Mouse (Mus musculus) CH12.LX (cell line): ENCODE measurements around the gene R3hcc1l. TPM values are rescaled to one million over a fixed set of nuclear protein-coding genes. Genes with fewer than 3 reads are reported as not detected.

Experiments
- DNase-seq: peaks from one replicate; pipeline ENCODE4 v3.0.0-alpha.2; 2013; ENCODE audit errors: extremely low read depth
- H3K27ac ChIP-seq: 2 replicates; pipeline ENCODE4 v1.5.1; 2012; ENCODE audit warnings: low read depth, mild to moderate bottlenecking, control low read depth, moderate library complexity; ENCODE audit not compliant: insufficient read depth
- H3K27me3 ChIP-seq: replicated peaks from 2 replicates; pipeline ENCODE3; 2012; ENCODE audit warnings: inconsistent platforms
- H3K36me3 ChIP-seq, 2 experiments: replicated peaks in 1 of 2; 2 replicates each; pipeline versions ENCODE3 to v1.6.1; 2012; ENCODE audit warnings: inconsistent platforms in 1 of 2, low read length in 1 of 2, mild to moderate bottlenecking in 1 of 2, mixed read lengths in 1 of 2, moderate library complexity in 1 of 2; ENCODE audit not compliant: control insufficient read depth in 1 of 2, insufficient read depth in 1 of 2
- H3K4me1 ChIP-seq, 2 experiments: 2 replicates each; pipeline ENCODE4 v1.6.1; 2012; ENCODE audit warnings: inconsistent platforms in 1 of 2, moderate library complexity in 1 of 2; ENCODE audit not compliant: insufficient read depth in 2 of 2, control insufficient read depth in 1 of 2
- H3K4me2 ChIP-seq: 2 replicates; pipeline ENCODE4 v1.6.1; 2012; ENCODE audit warnings: low read depth, mild to moderate bottlenecking, control low read depth; ENCODE audit not compliant: poor library complexity, insufficient read depth, severe bottlenecking
- H3K4me3 ChIP-seq, 3 experiments: fragments of 150-350 bp in 1 of 3; sonication (generic) in 1 of 3; replicated peaks in 1 of 3; 2 replicates each; pipeline versions ENCODE3 to v1.5.1; 2011 to 2012; ENCODE audit warnings: low read depth in 2 of 3, low read length in 2 of 3, mild to moderate bottlenecking in 2 of 3, moderate library complexity in 2 of 3, control low read depth in 1 of 3, improper control_type of control experiment in 1 of 3, inconsistent platforms in 1 of 3, mixed read lengths in 1 of 3; ENCODE audit not compliant: poor library complexity in 1 of 3
- H3K79me2 ChIP-seq: replicated peaks from 2 replicates; pipeline ENCODE4 v1.6.1; 2012; ENCODE audit warnings: mild to moderate bottlenecking, moderate library complexity; ENCODE audit not compliant: control insufficient read depth, poor library complexity, insufficient read depth, severe bottlenecking; ENCODE audit errors: extremely low read depth
- H3K9ac ChIP-seq: 2 replicates; pipeline ENCODE4 v1.6.1; 2012; ENCODE audit warnings: low read depth, mild to moderate bottlenecking, control low read depth, moderate library complexity; ENCODE audit not compliant: insufficient read depth
- H3K9me3 ChIP-seq: replicated peaks from 2 replicates; pipeline ENCODE3; 2012; ENCODE audit warnings: low read length, inconsistent platforms, mixed read lengths
- CHD2 ChIP-seq: IDR thresholded peaks from 2 replicates; pipeline ENCODE4 v1.6.1; 2011; ENCODE audit warnings: low read length, improper control_type of control experiment
- ELF1 ChIP-seq: IDR thresholded peaks from 2 replicates; pipeline ENCODE4 v1.6.1; 2014; ENCODE audit warnings: low read depth, mild to moderate bottlenecking, inconsistent platforms, low read length, improper control_type of control experiment
- EP300 ChIP-seq: IDR thresholded peaks from 2 replicates; pipeline ENCODE4 v1.6.1; 2011; ENCODE audit warnings: low read length, improper control_type of control experiment
- ETS1 ChIP-seq: conservative IDR thresholded peaks from 2 replicates; pipeline ENCODE4 v1.6.1; 2012; ENCODE audit warnings: low read depth, mild to moderate bottlenecking, inconsistent platforms, low read length, improper control_type of control experiment, moderate library complexity
- HCFC1 ChIP-seq: IDR thresholded peaks from 2 replicates; pipeline ENCODE4 v1.6.1; 2012; ENCODE audit warnings: low read depth, mild to moderate bottlenecking, inconsistent platforms, low read length, improper control_type of control experiment
- MAFK ChIP-seq: IDR thresholded peaks from 2 replicates; pipeline ENCODE4 v1.6.1; 2011; ENCODE audit warnings: low read length, improper control_type of control experiment; ENCODE audit not compliant: insufficient replicate concordance
- MEF2A ChIP-seq: IDR thresholded peaks from 2 replicates; pipeline ENCODE4 v1.6.1; 2014; ENCODE audit warnings: low read depth, mild to moderate bottlenecking, inconsistent platforms, low read length, improper control_type of control experiment, borderline replicate concordance
- MXI1 ChIP-seq: IDR thresholded peaks from 2 replicates; pipeline ENCODE4 v1.6.1; 2011; ENCODE audit warnings: mild to moderate bottlenecking, low read depth, low read length, improper control_type of control experiment
- NELFE ChIP-seq: IDR thresholded peaks from 2 replicates; pipeline ENCODE4 v1.6.1; 2011; ENCODE audit warnings: low read depth, low read length, improper control_type of control experiment
- PAX5 ChIP-seq: IDR thresholded peaks from 2 replicates; pipeline ENCODE4 v1.6.1; 2012; ENCODE audit warnings: low read length, inconsistent platforms, mixed read lengths
- POLR2A ChIP-seq: IDR thresholded peaks from 2 replicates; pipeline ENCODE4 v1.6.1; 2011; ENCODE audit warnings: low read depth, mild to moderate bottlenecking, improper control_type of control experiment, low read length
- RAD21 ChIP-seq: IDR thresholded peaks from 2 replicates; pipeline ENCODE4 v1.6.1; 2011; ENCODE audit warnings: low read depth, mild to moderate bottlenecking, low read length, improper control_type of control experiment, moderate library complexity
- SIN3A ChIP-seq: IDR thresholded peaks from 2 replicates; pipeline ENCODE4 v1.6.1; 2012; ENCODE audit warnings: low read length, improper control_type of control experiment, inconsistent platforms
- SMC3 ChIP-seq: IDR thresholded peaks from 2 replicates; pipeline ENCODE4 v1.6.1; 2011; ENCODE audit warnings: low read depth, low read length, improper control_type of control experiment
- UBTF ChIP-seq: IDR thresholded peaks from 2 replicates; pipeline ENCODE4 v1.6.1; 2012; ENCODE audit warnings: low read depth, mild to moderate bottlenecking, inconsistent platforms, low read length, improper control_type of control experiment, moderate library complexity
- USF1 ChIP-seq: IDR thresholded peaks from 2 replicates; pipeline ENCODE4 v1.6.1; 2014; ENCODE audit warnings: low read depth, mild to moderate bottlenecking, inconsistent platforms, low read length, improper control_type of control experiment
- USF2 ChIP-seq: conservative IDR thresholded peaks from 2 replicates; pipeline ENCODE4 v1.6.1; 2011; ENCODE audit warnings: low read depth, low read length, improper control_type of control experiment
- ZC3H11A ChIP-seq: IDR thresholded peaks from 2 replicates; pipeline ENCODE4 v1.6.1; 2012; ENCODE audit warnings: low read depth, mild to moderate bottlenecking, inconsistent platforms, low read length, improper control_type of control experiment
- ZMIZ1 ChIP-seq: IDR thresholded peaks from 2 replicates; pipeline ENCODE4 v1.6.1; 2012; ENCODE audit warnings: low read depth, mild to moderate bottlenecking, inconsistent platforms, low read length, improper control_type of control experiment
- ZNF384 ChIP-seq: IDR thresholded peaks from 2 replicates; pipeline ENCODE4 v1.6.1; 2012; ENCODE audit warnings: low read depth, low read length, improper control_type of control experiment, inconsistent platforms
- dilution Hi-C: fragments of 300-500 bp; cut with MboI; formaldehyde crosslinking; loops from 2 replicates; pipeline ENCODE4 v1.14.3; 2020; ENCODE audit warnings: low sequenced_read_pairs; ENCODE audit not compliant: extremely low pct_unique_long_range_greater_than_20kb, extremely low pct_ligation_motif_present
- in situ Hi-C: fragments of 300-500 bp; cut with MboI; formaldehyde crosslinking; loops from 3 replicates; pipeline ENCODE4 v1.14.3; 2019; ENCODE audit warnings: low sequenced_read_pairs, low pct_ligation_motif_present, low pct_unique_long_range_greater_than_20kb, mixed read lengths
- polyA plus RNA-seq: library from polyadenylated mRNA; unstranded; fragments of >175 nt; gene quantifications from 2 replicates; pipeline ENCODE4 v1.2.1, GENCODE M21; 2012; ENCODE audit warnings: low read depth; ENCODE audit not compliant: insufficient read length
- total RNA-seq, 2 experiments: library from RNA; depleted of rRNA; stranded (reverse); fragments of 300-350 nt in 1 of 2; fragments of >200 nt in 1 of 2; gene quantifications; 2 replicates each; pipeline ENCODE4 v1.2.3; 2012 to 2014

R3hcc1l gene
- total and polyA plus RNA-seq, 3 experiments, result 6.1 to 12.2 (median 10.7) TPM

DNA sequence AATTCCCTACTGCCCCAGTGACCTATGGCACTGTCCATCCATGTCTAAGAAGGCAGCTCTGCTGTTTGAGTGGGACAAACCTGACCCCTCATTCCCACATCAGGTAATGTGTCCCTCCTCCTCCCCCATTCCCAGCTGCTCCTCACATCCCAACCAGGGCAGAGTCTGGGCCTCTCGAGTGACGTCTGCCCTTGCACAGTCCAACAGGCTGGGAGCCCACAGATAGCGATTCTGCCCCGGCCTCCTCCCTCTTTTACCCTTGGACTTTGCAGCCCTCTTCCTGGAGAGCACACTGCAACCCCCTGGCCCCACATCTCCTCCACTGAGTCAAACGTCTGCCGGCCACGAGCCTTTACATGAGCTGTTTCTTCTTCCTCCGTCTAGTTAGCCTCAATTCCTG, 84.0 kb downstream of the R3hcc1l start:
- dilution Hi-C loops, result no loop called here

DNA sequence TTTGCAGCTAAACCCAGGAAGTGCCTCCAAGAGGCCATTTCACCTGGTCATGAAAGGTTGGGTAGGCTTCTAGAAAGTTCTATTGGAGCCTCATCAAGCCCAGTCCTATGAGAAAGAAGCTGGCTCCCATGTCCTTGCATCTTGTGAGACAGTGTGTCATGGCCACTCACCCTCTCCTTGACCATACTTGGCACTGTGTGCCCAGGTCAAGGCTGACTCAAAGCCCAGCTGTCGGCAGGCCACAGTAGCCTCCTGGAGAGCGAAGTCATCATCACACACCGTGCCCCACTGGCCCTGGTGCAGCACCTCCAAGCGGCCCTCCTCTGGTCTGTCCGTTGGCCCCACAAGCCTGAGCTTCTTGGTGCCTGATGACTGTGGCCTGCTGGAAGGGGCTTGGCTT, 89.5 kb downstream of the R3hcc1l start:
- Histone ChIP-seq H3K4me3 (no peak overlapping the region), H3K4me2 (no peak overlapping the region), H3K27ac (no peak overlapping the region), H3K9ac (no peak overlapping the region), H3K9me3 (no peaks in the 10 kb centered on the region), H3K36me3 (no peaks in the 10 kb centered on the region), H3K27me3 (peaks cover 83% of the 10 kb centered on the region), H3K4me1 (peaks cover 0 to 9% of the 10 kb centered on the region in 2 experiments; a peak in 2 of 4 replicates), H3K79me2 (no peaks in the 10 kb centered on the region)
- dilution Hi-C loops (no loop called here), in situ Hi-C loops (no loop called here)
- no peak for DNase-seq
- TF ChIP-seq ELF1 (no peak), ZNF384 (no peak), USF1 (no peak), RAD21 (no peak), MXI1 (no peak), PAX5 (no peak), NELFE (no peak), EP300 (no peak), ETS1 (no peak), HCFC1 (no peak), USF2 (no peak), SIN3A (no peak), ZMIZ1 (no peak), SMC3 (no peak), UBTF (no peak), MAFK (no peak)

More for the DNA sequence above, 84.0 kb downstream of the R3hcc1l start:
- Histone ChIP-seq H3K9ac (no peak overlapping the region), H3K36me3 (peaks cover 0 to 3% of the 10 kb centered on the region in 2 experiments), H3K9me3 (no peaks in the 10 kb centered on the region), H3K4me3 (no peak overlapping the region), H3K27ac (no peak overlapping the region), H3K27me3 (peaks cover 40% of the 10 kb centered on the region), H3K79me2 (no peaks in the 10 kb centered on the region), H3K4me2 (no peak overlapping the region)
- no peak for DNase-seq
- in situ Hi-C loops, result no loop called here
- TF ChIP-seq MEF2A (no peak), ZNF384 (no peak), CHD2 (no peak), EP300 (no peak), ZC3H11A (no peak), POLR2A (no peak)
- TF ChIP-seq, all 38 proteins: peak for 0
- H3K4me1 ChIP-seq, result no peaks in the 10 kb centered on the region
